Mouse (Mus musculus): Measurements from ENCODE around the gene Yeats2.
"Not testable (repeated sequence)": the region's sequence is repeated elsewhere in the genome, so short reads cannot be mapped to it uniquely, and the experiment has no call there.

The Yeats2 gene

DNA sequence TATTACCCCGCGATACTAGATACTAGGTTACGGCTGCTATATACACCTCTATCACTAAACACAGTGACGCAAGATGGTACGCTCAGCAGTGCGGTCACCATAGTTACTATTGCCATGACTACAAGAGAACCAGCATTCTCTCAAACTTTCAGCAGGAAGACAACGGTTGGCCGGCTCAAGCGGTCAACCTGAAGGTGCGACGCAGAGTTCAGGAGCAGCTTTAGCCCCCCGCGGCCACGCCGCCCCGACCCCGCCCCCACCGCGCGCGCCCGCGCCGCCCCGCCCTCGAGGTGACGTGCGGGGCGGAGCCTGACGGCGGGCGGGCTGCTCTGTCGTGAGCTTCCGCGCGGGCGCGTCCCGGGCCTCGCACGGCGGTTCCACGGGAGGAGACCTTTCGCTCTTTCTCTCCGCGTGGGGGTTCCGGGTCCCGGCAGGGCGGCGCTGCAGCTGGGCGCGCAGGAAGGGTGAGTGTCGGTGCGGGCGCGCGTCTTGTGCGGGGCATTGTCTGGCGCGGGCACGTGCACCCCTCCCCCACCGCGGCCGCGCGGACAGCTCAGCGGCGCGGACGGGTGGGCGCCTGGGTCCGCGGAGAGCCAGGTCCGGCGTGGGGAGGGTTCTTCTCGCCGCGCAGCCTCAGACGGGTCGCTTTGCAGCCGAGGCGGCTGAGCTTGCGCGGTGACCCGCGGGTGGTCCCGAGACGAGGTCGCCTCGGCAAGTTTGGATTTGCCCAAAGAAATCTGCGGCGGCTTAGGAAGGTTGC is at the start of gene Yeats2:
Gene Yeats2 (plus strand): TSS at position 292 of the 760 bp plus-strand sequence.
- DNase-seq (ENCODE audit: low spot score) = peak; percentile 77

DNA sequence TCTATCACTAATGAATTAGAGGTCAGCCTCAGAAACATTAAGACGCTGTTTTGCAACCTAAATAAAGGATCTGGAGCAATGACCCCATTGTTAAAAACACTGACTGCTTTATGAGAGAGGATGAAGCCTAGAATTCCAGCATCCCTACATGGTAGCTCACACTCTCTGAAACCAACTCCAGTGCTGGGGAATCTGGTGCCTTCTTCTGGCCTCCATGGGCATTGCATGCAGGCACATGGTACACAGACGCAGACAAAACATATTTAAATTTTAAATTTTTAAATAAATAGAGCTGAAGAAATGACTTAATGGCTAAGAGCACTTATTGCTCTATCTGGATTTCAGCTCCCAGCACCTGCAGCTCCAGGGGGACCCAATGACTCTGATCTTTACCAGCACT is 44.9 kb upstream of the Yeats2 start:
- DNase-seq (ENCODE audit: low spot score) = no peak

DNA sequence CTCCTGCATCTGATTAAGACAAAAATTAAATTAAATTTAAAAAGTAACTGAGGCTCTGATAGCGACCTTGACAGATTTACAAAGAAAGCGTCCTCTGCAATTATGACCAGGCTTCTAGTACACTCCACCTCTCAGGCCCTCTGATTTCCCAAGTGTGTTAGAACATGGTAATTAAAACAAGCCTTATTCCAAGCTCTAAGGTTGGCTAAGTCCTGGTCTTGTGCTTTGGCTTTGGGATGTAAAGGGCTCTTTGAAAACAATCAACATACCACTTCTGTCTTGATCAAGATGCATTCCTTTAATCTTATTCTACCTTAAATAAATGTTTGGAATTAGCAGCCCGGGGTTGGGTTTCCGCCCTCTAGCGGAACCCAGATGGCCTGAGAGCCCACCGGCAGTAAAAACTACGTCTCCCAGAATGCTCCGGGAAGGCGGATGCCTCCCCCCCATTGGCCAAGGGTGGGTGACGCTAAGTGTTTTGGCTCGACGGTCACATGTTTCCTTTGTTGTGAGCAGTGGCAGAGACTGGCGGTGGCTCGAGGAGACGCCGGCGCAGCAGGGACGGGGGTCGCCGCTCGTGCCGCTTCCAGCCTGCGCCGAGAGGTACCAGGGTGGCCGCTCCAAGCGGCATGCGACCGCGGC is 43.7 kb upstream of the Yeats2 start, which contains the start of gene Klhl24:
Gene Klhl24 (plus strand): TSS at position 474 of the 642 bp plus-strand sequence.
- DNase-seq (ENCODE audit: low spot score) = peak; percentile 93

DNA sequence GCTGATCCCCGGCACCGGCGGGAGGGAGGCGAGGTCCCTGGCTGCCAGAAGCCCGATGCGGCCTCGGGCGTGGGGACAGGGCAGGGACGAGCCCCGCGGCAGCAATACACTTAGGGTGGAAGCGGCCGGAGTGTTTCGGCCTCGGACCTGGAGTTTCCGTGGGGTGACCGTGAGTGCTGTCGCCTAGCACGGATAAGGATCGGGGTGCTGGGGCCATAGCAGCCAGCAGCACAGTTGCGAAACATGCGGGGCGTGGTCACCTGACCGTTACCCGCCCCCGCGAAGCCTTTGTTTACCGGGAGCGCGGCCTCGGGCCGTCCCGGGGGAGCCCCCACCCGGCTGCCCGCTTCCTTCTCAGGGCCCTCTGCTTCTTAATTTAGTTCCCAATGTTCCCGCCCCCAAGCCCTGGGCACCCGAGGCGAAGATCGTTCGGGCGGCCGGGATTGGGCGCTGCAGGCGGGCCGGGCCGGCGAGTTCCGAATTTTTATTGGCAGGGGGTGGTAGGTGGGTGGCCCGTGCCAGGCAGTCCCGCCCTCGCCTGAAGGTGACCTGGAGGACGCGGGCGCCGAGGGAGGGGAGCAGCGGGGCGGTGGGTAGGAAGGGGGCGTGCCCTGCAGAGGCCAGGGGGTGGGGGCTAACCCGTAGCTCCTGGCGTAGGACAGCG is 43.0 kb upstream of the Yeats2 start:
- DNase-seq (ENCODE audit: low spot score) = peak; percentile 84

DNA sequence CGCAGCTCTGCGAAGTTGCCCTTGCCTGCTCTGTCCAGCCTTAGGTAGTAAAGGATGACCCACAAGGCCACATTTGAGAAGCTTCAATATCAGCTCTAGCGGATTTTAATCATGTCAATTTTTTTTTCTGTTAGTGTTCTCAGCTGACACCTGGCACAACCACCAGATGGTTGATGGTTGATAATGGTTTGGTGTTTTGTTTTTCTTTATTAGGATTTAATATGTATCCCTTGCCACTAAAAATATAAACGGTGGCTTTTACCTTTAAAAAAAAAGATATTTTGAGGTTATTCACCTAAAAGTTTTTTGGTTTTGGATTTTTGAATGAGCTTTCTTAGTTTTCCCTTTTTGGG is 42.5 kb upstream of the Yeats2 start:
- no peak for DNase-seq (ENCODE audit: low spot score)

DNA sequence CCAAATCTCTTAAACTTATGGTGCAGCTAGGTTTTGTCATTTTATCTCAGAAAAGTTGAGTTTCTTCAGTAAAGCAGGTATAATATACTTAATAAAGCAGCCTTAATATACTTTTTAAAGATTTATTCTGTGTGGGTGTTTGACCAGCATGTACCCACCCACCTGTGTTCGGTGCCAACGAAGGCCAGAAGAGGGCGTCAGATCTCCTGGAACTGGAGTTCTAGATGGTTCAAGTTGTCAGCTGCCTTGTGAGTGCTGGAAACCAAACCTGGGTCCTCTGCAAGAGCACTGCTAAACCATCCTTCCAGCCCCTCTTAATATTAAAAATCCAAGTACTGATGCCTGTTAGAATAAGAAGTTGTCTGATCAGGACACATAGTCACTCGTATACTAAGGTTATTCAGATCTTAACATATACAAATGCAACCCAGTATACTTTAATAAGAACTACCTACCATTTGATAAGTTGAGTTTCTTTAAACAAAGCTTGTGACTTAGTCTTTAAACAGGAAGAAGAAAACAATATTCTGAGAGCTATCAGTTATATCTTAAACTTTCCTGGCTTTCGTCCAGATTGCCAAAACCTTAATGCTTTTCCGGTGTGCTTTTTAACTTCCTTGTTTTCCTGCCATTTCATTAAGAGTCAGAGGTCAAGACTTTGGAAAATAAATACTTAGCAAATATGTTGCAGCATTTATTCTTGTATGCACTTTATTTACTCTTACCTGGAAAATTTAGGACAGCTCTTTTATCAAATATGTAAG is 41.8 kb upstream of the Yeats2 start:
- no peak for DNase-seq (ENCODE audit: low spot score)

DNA sequence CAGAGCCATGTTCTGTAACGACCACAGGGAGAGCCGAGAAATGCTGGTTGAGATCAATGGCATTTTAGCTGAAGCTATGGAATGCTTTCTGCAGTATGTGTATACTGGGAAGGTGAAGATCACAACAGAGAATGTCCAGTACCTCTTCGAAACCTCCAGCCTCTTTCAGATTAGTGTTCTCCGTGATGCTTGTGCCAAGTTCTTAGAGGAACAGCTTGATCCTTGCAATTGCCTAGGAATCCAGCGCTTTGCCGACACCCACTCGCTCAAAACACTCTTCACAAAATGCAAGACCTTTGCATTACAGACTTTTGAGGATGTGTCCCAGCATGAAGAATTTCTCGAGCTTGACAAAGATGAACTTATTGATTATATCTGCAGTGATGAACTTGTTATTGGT is 33.9 kb upstream of the Yeats2 start:
- DNase-seq (ENCODE audit: low spot score) = no peak

DNA sequence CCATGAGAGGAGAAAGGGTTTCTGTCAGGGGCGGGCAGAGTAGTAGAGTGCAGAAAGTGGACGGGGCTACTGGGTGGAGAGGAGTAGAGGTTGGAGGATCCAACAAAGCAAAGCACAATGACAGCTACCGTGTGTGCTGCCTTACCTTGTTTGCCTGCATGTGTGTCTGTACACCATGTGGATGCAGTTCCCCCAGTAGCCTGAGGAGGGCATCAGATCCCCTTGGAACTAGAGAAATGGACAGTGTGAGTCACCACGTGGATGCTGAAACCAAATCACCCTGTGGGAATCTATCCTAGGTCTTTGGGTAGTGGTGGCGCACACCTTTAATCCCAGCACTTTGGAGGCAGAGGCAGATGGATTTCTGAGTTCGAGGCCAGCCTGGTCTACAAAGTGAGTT is 31.9 kb upstream of the Yeats2 start:
- DNase-seq (ENCODE audit: low spot score) = no peak

DNA sequence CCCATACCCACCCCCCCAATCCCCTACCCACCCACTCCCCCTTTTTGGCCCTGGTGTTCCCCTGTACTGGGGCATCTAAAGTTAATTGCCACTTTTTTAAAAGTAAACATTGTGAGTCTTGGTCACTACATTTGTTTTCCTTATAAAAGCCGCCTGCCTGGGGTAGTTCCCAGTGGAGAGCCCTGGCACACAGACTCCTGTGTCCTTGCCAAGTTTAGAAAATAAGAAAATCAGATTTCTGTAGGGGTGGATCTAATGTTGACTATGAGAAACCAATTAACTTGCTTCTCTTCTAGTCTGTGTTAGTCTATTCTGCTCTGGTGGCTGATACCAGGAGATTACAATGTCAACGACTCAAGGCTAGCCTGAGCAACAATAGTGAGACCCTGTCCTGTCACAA is 28.2 kb upstream of the Yeats2 start:
- DNase-seq (ENCODE audit: low spot score) = no peak

DNA sequence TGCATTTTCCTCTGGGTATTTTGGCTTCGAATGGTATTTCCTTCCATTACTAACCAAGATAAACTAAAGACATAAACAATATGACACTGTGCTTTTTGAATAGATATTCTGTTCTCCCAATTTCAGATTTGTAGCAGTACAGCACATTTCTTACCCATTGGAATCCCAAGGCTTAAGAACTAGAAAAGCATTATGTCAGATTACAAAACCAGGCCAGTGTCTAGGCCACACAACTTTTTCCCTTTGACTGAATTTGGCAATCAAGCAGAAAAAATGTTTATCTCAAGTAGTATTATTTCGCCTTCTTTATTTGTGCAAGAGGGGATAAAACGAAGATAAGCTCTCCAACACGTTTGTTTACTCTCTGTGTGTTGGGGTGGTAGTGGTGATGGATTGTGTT is 24.8 kb upstream of the Yeats2 start:
- DNase-seq (ENCODE audit: low spot score) = no peak

DNA sequence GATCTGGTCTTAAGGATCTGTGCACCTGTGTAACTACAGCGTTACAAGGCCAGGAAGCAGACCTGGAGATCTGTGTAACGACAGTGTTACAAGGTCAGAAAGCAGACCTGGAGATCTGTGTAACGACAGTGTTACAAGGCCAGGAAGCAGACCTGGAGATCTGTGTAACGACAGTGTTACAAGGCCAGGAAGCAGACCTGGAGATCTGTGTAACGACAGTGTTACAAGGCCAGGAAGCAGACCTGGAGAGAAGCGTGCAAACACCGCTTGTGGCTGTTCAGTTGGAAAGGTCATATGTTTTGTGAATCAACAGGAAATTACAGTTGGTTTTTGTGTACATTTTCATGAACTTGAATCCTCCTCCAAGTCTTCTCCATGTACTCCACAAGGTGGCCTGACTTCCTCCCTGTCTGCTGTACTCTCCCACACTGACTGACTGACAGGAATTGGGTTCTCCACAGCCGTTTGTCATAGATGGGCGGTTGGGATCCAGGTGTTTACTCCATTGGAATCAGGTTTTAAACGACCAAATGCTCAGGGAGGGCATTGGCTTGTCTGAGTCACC is 14.5 kb upstream of the Yeats2 start:
- not testable (repeated sequence) for DNase-seq (ENCODE audit: low spot score)

DNA sequence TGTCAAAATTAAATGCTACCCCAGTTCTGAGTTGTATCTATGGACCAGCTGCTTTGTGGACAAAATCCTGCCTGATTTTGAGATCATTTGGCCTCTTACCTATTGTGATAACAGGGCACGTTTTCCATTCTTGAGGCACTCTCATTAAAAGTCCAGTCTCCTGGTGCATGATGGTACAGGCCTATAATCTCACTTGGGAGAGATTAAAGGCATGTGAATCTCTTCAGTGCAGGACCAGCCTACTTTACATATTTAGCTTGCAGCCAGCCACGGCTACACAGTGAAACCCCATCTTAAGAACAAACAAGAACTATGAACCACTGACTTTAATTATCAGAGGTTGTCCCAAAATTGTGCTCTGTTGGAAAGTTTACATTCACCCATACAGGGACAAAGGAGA is 10.5 kb upstream of the Yeats2 start:
- no peak for DNase-seq (ENCODE audit: low spot score)

DNA sequence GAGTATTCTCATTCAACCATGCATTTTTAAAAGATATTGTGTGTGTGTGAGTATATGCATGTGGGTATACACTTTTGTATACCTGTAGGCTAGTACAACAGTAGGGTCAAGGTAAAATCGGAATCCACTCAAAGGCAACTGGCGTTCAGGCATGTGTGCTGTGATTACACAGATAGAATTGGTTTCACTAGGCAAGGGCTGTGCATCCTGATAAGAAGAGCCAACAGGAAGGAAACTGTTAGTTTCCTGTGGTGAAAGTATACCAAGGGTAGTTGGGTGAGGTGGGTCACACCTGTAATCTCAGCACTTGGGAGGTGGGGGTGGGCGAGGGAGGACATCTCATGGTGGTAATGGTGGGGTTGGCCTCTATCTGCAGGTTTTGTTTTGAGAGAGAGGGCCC is 3.7 kb downstream of the Yeats2 start:
- no peak for DNase-seq (ENCODE audit: low spot score)

DNA sequence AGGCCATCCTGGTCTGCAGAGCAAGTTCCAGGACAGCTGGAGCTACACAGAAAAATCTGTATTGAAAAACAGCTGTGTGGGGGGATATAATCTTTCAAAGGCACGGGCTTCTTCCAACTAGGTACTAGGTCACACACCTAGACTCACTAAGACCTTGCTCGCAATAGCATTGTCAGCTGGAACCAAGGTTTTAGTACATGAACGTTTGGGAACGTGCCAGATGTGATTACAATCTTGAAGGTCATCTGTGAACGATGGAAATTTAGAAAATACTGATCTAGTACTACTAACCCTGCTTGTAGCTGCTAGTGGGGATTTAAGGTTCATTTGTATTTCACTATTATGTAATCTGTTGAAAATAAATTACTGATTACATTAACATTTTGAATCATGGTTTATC is 11.1 kb downstream of the Yeats2 start:
- no peak for DNase-seq (ENCODE audit: low spot score)

DNA sequence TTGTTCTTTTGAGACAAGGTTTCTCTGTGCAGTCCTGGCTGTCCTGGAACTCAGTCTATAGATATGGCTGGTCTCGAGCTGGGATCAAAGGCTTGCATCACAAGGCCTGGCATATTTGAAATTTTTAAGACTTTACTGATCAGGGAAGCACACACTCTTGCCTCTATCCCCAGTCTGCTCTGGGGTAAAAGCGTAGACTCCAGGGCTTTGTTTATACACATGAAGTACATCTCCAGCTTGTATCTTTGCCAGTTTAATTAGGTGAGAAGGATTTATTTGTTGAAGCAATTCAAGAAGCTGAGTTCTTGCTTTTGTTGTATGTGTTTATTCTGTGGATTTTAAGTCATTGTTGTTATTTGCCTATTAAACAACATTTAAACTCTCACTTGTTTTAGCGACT is 12.9 kb downstream of the Yeats2 start:
- no peak for DNase-seq (ENCODE audit: low spot score)

DNA sequence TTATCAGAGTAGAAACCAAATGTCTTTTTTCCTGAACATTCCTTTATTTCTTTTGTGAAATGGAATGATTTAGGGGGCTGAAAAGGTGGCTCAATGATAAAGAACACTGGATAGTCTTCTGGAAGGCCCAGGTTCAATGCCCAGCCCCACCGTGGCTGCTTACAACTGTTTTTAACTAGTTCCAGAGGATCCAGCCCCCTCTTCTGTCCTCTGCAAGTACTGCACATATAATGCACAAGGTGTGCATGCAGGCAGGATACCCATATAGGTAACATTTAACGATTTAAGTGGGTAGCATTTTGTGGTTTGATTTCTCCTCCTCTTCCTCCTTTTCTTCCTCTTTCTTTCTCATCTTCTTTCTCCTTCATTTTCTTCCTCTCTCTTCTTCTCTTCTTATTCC is 19.3 kb downstream of the Yeats2 start:
- DNase-seq (ENCODE audit: low spot score) = no peak

DNA sequence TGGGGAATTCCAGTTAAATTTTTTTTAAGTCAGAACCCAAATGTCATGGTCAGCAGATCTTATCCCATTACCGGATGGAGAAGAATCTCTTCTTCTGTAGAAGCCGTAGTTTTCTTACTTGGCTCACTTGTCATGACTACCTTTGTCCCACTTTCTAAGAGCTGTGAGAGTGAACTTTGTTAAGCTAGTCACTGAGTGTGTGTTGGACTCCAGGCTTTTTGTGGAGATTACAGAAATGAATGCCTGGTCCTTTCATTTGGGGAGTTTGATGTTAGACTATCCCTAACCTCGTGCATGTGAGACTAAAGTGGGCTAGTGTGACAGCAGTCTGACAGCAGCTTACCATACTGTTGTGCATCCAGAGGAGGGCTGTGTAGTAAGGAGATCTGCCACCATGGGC is 28.2 kb downstream of the Yeats2 start:
- no peak for DNase-seq (ENCODE audit: low spot score)

DNA sequence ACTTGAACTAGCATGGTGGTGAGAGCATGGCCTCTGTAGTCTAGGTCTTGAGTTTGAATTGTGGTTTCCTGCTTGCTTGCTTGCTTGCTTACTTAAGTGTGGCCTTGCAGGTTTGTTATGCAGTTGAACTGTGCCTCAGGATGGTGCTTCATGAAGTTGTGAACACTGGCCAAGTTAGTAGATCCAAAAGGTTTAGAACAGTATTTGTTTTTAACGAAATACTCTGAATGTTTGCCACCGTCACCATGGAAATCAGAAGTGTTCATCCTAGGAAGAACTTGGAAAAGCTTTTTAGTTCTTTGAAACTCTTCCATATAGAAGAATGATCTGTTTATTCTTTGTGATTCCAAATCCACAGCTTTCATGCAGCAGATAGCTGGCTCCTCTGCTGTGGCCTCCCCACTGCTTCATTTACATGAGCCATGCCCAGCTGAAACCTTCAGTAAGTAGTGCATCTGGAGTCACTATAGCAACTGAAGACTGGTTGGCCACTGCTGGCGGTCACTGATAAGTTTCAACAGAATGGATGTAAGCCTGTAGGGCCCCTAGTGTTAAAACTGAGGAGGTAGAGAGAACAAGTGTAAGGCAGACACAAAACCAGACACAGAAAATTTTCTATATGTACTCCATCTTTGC is 28.7 kb downstream of the Yeats2 start:
- no peak for DNase-seq (ENCODE audit: low spot score)

DNA sequence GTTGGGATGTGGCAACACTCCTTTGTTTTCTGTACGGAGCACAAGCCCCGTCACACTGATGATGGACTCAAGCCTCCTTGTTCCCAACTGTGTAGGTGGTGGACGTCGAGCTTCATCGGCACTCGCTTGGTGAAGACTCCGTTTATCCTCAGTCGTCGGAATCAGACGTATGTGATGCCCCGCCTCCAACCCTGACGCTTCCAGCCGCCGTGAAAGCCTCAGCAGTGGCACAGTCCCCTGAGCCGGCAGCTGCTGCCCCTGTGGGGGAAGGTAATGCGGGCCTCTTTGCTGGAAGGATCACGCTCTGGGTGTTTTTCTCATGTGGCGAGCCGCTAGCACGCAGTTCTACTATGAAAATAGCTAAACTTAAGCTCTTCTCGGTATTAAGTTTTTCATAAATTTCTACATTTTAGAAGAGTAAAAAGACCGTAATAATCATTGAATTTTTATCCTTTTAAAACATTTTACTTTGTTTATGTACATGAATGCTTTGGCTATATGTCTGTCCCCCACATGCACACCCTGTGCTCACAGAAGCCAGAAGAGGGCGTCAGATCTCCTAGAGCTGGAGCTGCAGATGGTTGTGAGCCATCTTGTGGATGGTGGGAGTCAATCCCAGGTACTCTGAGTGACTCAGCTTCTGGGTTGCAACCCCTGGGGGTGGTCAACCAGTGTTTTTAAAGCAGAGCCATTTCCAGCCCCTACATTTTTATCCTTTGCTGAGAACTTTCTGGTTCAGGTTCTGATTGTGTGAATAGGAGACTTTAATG is 38.7 kb downstream of the Yeats2 start:
- DNase-seq (ENCODE audit: low spot score) = no peak

DNA sequence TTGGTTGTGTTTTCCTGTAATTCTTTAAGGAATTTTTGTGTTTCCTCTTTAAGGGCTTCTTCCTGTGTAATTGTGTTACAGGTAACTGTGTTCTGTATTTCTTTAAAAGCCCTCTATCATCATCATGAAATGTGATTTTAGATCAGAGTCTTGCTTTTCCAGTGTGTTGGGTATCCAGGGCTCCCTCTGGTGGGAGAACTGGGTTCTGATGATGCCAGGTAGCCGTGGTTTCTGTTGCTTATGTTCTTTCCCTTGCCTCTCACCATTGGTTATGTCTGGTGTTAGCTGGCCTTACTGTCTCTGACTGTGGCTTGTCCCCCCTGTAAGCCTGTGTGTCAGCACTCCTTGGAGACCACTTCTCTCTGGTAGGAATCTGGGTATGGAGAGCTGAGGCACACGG is 44.5 kb downstream of the Yeats2 start:
- peak; percentile 27 for DNase-seq (ENCODE audit: low spot score)
